Mouse (Mus musculus) ES-Bruce4 (cell line): ENCODE measurements around the gene Fryl.

Experiments
- CTCF ChIP-seq: IDR thresholded peaks from one replicate; pipeline ENCODE4 v1.8.1; 2011; ENCODE audit warnings: low read depth, low read length
- EP300 ChIP-seq: IDR thresholded peaks from 2 replicates; pipeline ENCODE4 v1.6.1; 2011; ENCODE audit warnings: low read depth, low read length; ENCODE audit not compliant: insufficient read depth
- POLR2A ChIP-seq: IDR thresholded peaks from one replicate; pipeline ENCODE4 v1.8.1; 2011; ENCODE audit warnings: low read length; ENCODE audit not compliant: insufficient read depth

DNA sequence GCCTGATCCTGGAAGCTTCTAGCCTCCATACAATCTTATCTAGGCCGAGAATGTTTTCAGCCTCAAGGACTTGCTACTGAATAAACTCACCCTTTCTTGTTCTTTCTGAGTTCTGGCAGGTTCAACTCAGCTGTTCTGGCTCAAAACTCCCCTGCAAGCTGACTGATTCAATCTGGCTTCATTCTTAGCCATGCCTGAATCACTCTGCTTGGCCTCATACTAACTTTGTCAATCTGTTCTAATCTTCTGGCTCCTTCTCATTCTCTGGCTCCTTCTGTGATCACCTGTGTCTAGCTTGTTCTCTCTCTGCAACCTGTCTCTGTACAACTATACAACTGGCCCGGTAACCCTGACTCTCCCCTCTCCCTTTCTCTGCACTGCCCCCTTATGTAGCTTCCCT is 93.9 kb downstream of the Fryl start:
- TF ChIP-seq CTCF (no peak), EP300 (no peak), POLR2A (no peak)
